Comparison of ENCODE assay signal across 2 mouse cellular contexts in the genomic region with DNA sequence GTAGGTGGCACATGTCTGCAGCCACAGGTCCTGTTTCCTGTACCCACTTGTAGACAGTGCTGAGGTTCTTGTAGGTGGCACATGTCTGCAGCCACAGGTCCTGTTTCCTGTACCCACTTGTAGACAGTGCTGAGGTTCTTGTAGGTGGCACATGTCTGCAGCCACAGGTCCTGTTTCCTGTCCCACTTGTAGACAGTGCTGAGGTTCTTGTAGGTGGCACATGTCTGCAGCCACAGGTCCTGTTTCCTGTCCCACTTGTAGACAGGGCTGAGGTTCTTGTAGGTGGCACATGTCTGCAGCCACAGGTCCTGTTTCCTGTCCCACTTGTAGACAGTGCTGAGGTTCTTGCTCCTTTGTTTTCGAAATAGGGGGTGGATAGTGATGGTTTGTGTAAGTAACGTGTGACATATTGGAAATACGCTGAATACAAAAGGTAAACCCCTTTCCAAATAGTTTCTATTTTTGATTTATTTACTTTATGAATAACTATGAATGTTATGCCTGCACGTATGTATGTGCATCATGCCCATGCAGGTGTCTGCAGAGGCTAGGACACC. TPM values are rescaled to one million over a fixed set of nuclear protein-coding genes. Genes with fewer than 3 reads are reported as not detected.
"Had no signal": no experiment of that assay in that cellular context is flagged by ENCODE, and none has a peak within 500 bp of the region (broad histone marks: within the 10 kb centered on the region; RNA-seq: fewer than 3 reads in every experiment).

No protein-coding gene starts in this region.

RNA-seq across cellular contexts. Expression of gene ccdc198, which starts 25.7 kb away (rescaled TPM):
- polyA plus RNA-seq: limb, embryonic 15.5 days; macrophage had no signal
